Comparison of ENCODE assay signal across 12 mouse cellular contexts in genomic region chr13:51479826-51480225, GRCm38 (mm10).
DNase-seq lines count a peak whose midpoint lies in the region; ATAC-seq and TF ChIP-seq lines count a peak whose summit lies in the region.
"Had no signal": no experiment of that assay in that cellular context is flagged by ENCODE, and none has a peak within 500 bp of the region (broad histone marks: within the 10 kb centered on the region; RNA-seq: fewer than 3 reads in every experiment).

No protein-coding gene starts in this region.

- H3K9me3 ChIP-seq in hindbrain, postnatal 0 days (ENCODE audit: low read length) = no peaks in the 10 kb centered on the region
- H3K9me3 ChIP-seq in hindbrain, embryonic 16.5 days (ENCODE audit: control insufficient read depth, low read length) = no peaks in the 10 kb centered on the region
- no peaks in the 10 kb centered on the region for H3K9me3 ChIP-seq in liver, embryonic 12.5 days (replicated peaks)
- H3K9me3 ChIP-seq: embryonic facial prominence, embryonic 15.5 days; stomach, embryonic 15.5 days had no signal

- no peak for TF ChIP-seq CTCF in hindbrain, postnatal 0 days (IDR thresholded peaks at IDR 0.05; ENCODE audit: low read depth)

- 63% methylated on average over 11 of the region's 11 CpGs for WGBS in hindbrain, postnatal 0 days
- 79% methylated on average over 11 of the region's 11 CpGs for WGBS in hindbrain, embryonic 16.5 days
- 75% methylated on average over 11 of the region's 11 CpGs for WGBS in liver, embryonic 12.5 days (ENCODE audit: insufficient replicate concordance)

- no peak overlapping the region for H3K9ac ChIP-seq in hindbrain, postnatal 0 days (replicated peaks; ENCODE audit: low read length)
- H3K9ac ChIP-seq in hindbrain, embryonic 16.5 days (ENCODE audit: low read depth, low read length) = no peak overlapping the region
- H3K9ac ChIP-seq in liver, embryonic 12.5 days = no peak overlapping the region
- H3K9ac ChIP-seq: embryonic facial prominence, embryonic 15.5 days; stomach, embryonic 15.5 days had no signal

- no peak for ATAC-seq in hindbrain, postnatal 0 days
- no peak for ATAC-seq in hindbrain, embryonic 16.5 days
- ATAC-seq in erythroid progenitor cell, adult 5-6 weeks (replicated peaks; ENCODE audit: low FRiP score, poor library complexity, severe bottlenecking) = no peak
- ATAC-seq in liver, embryonic 12.5 days = no peak
- ATAC-seq: CD4-positive, CD25-positive, alpha-beta regulatory T cell, adult 4 months had no signal

- H3K4me2 ChIP-seq in hindbrain, postnatal 0 days (ENCODE audit: low read depth, low read length) = no peak overlapping the region
- H3K4me2 ChIP-seq in hindbrain, embryonic 16.5 days (ENCODE audit: low read length) = no peak overlapping the region
- no peak overlapping the region for H3K4me2 ChIP-seq in liver, embryonic 12.5 days
- H3K4me2 ChIP-seq: embryonic facial prominence, embryonic 15.5 days; stomach, embryonic 15.5 days had no signal

- DNase-seq in hindbrain, postnatal 0 days (ENCODE audit: low spot score) = peak; percentile 57
- peak; percentile 50 for DNase-seq in testis, postnatal 10 days (ENCODE audit: low spot score)
- no peak for DNase-seq in testis, postnatal 14 days (ENCODE audit: low spot score)
- peak; percentile 30 for DNase-seq in cerebellum, adult 9-11 months
- DNase-seq in heart, adult 8-10 months (ENCODE audit: low spot score) = no peak
- DNase-seq: gastrocnemius, postnatal 36 days had no signal

- no peaks in the 10 kb centered on the region for H3K27me3 ChIP-seq in hindbrain, postnatal 0 days (ENCODE audit: insufficient read depth, low read length)
- no peaks in the 10 kb centered on the region for H3K27me3 ChIP-seq in hindbrain, embryonic 16.5 days (replicated peaks; ENCODE audit: control insufficient read depth, insufficient read depth, low read length)
- no peaks in the 10 kb centered on the region for H3K27me3 ChIP-seq in liver, embryonic 12.5 days (replicated peaks)
- H3K27me3 ChIP-seq: embryonic facial prominence, embryonic 15.5 days; stomach, embryonic 15.5 days had no signal

- no peaks in the 10 kb centered on the region for H3K36me3 ChIP-seq in hindbrain, postnatal 0 days (ENCODE audit: insufficient read depth, low read length)
- no peaks in the 10 kb centered on the region for H3K36me3 ChIP-seq in hindbrain, embryonic 16.5 days (ENCODE audit: control insufficient read depth, insufficient read depth, low read length)
- H3K36me3 ChIP-seq in liver, embryonic 12.5 days = no peaks in the 10 kb centered on the region
- H3K36me3 ChIP-seq: embryonic facial prominence, embryonic 15.5 days; stomach, embryonic 15.5 days had no signal

- H3K27ac ChIP-seq in hindbrain, postnatal 0 days = no peak overlapping the region
- no peak overlapping the region for H3K27ac ChIP-seq in hindbrain, embryonic 16.5 days (ENCODE audit: low read depth, low read length)
- no peak overlapping the region for H3K27ac ChIP-seq in liver, embryonic 12.5 days
- H3K27ac ChIP-seq: embryonic facial prominence, embryonic 15.5 days; stomach, embryonic 15.5 days had no signal

- H3K4me3 ChIP-seq in hindbrain, postnatal 0 days (ENCODE audit: low read length) = no peak overlapping the region
- no peak overlapping the region for H3K4me3 ChIP-seq in hindbrain, embryonic 16.5 days (ENCODE audit: low read length)
- no peak overlapping the region for H3K4me3 ChIP-seq in liver, embryonic 12.5 days
- H3K4me3 ChIP-seq: embryonic facial prominence, embryonic 15.5 days; stomach, embryonic 15.5 days had no signal

- H3K4me1 ChIP-seq in hindbrain, postnatal 0 days (ENCODE audit: insufficient read depth, low read length) = no peaks in the 10 kb centered on the region; the same call in 1 of the 2 replicates
- no peaks in the 10 kb centered on the region for H3K4me1 ChIP-seq in hindbrain, embryonic 16.5 days (ENCODE audit: control insufficient read depth, insufficient read depth, low read depth, low read length)
- no peaks in the 10 kb centered on the region for H3K4me1 ChIP-seq in liver, embryonic 12.5 days
- H3K4me1 ChIP-seq: embryonic facial prominence, embryonic 15.5 days; stomach, embryonic 15.5 days had no signal

Comparison
In these comparisons a context has a peak if more than half of its experiments do, and no peak if none do; other contexts are left out.
1. DNase-seq: peak in hindbrain, postnatal 0 days (single experiment), testis, postnatal 10 days (single experiment) and cerebellum, adult 9-11 months (single experiment); none in testis, postnatal 14 days (single experiment) and heart, adult 8-10 months (single experiment).